Mouse (Mus musculus) kidney, embryonic 15.5 days (tissue): ENCODE data around the gene Psmc3ip. TPM values are rescaled to one million over a fixed set of nuclear protein-coding genes. Genes with fewer than 3 reads are reported as not detected.

Source experiments
- ATAC-seq: fragments of 200-750 bp; cut with Nextera tagmentation; replicated peaks from 2 replicates; pipeline ENCODE4 v1.8.0; 2017; ENCODE audit warnings: moderate TSS enrichment; ENCODE audit not compliant: low FRiP score
- H3K27ac ChIP-seq: fragments of 300-500 bp; sonication (generic); 2 replicates; pipeline ENCODE4 v1.5.1; 2015; ENCODE audit warnings: mild to moderate bottlenecking, inconsistent platforms
- H3K27me3 ChIP-seq: fragments of 300-500 bp; sonication (generic); 2 replicates; pipeline ENCODE4 v1.6.1; 2015; ENCODE audit warnings: inconsistent platforms
- H3K36me3 ChIP-seq: fragments of 300-500 bp; sonication (generic); 2 replicates; pipeline ENCODE4 v1.6.1; 2015; ENCODE audit warnings: inconsistent platforms
- H3K4me1 ChIP-seq: fragments of 300-500 bp; sonication (generic); 2 replicates; pipeline ENCODE4 v1.6.1; 2015; ENCODE audit warnings: inconsistent platforms
- H3K4me2 ChIP-seq: fragments of 300-500 bp; sonication (generic); 2 replicates; pipeline ENCODE4 v1.6.1; 2015; ENCODE audit warnings: moderate library complexity, mild to moderate bottlenecking, inconsistent platforms
- H3K4me3 ChIP-seq: fragments of 300-500 bp; sonication (generic); replicated peaks from 2 replicates; pipeline ENCODE4 v1.5.1; 2015; ENCODE audit warnings: mild to moderate bottlenecking, inconsistent platforms
- H3K9ac ChIP-seq: fragments of 300-500 bp; sonication (generic); 2 replicates; pipeline ENCODE4 v1.6.1; 2015; ENCODE audit warnings: mild to moderate bottlenecking, inconsistent platforms
- H3K9me3 ChIP-seq: fragments of 300-500 bp; sonication (generic); replicated peaks from 2 replicates; pipeline ENCODE4 v1.6.1; 2016; ENCODE audit warnings: inconsistent platforms
- WGBS: fragments of 180-500 bp; shearing (Covaris S2); methylation state at CpG from one replicate; pipeline ENCODE4 v1.1.7; 2015; ENCODE audit warnings: mixed read lengths; 5-methylcytosine and 5-hydroxymethylcytosine counted together
- polyA plus RNA-seq: library from polyadenylated mRNA; unstranded; fragments of >200 nt; fragmentation: Nextera tagmentation; extraction: Ambion mirVana; gene quantifications from 2 replicates; pipeline ENCODE4 v1.2.1, GENCODE M21; 2015

The Psmc3ip gene
- polyA plus RNA-seq, 1 experiment from 2014 or later, result 37.3 TPM

DNA sequence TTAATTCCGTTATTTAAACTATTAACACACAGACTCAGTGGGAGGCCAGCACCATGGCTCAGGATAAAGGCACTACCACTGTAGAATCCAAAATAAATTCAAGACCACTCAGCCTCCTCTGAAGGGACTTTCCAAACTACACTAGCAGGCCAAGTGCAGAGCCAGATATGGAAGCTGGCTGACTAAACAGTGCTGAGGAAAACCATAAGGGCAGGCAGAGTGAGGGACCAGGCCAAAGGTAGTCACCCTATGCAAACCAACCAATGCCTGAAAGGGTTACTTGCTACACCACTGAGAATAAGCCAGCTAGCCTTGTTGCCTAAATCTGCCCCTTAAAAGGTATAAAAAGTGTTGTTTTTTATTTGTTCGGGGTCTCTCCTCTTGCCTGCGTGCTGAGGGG is 16.9 kb upstream of the Psmc3ip start:
- no peak for ATAC-seq
- peaks cover 11% of the 10 kb centered on the region for H3K4me1 ChIP-seq
- 92% methylated on average over 3 of the region's 3 CpGs for WGBS
- H3K27ac ChIP-seq, result no peak overlapping the region
- peaks cover 10% of the 10 kb centered on the region; the same call in 1 of the 2 replicates for H3K36me3 ChIP-seq
- H3K4me2 ChIP-seq, result no peak overlapping the region
- H3K9me3 ChIP-seq, result no peaks in the 10 kb centered on the region
- H3K9ac ChIP-seq, result no peak overlapping the region
- H3K27me3 ChIP-seq, result no peaks in the 10 kb centered on the region
- no peak overlapping the region for H3K4me3 ChIP-seq

DNA sequence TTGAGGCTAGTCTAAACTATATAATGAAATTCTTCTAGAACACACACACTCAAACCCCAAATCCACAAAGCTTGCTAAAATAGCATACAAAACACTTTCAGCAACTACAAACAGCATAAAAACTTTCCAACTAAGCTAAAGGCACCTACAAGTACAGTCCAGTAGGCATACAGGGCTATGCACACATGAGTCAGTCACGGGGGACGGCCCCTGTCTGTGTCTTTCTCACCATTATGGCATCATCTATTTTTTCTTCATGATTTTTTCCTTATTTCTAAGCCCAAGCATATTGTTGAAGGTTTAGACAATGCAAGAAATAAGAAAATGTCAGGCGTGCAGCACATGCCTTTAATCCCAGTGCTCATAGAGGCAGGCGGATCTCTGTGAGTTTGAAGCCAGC is 15.9 kb upstream of the Psmc3ip start:
- Histone ChIP-seq H3K4me2 (no peak overlapping the region), H3K27me3 (no peaks in the 10 kb centered on the region), H3K4me1 (peaks cover 8% of the 10 kb centered on the region), H3K27ac (no peak overlapping the region), H3K4me3 (no peak overlapping the region), H3K9me3 (no peaks in the 10 kb centered on the region), H3K9ac (no peak overlapping the region), H3K36me3 (peaks cover 12% of the 10 kb centered on the region; the same call in 1 of the 2 replicates)
- ATAC-seq, result no peak
- 89% methylated on average over 4 of the region's 4 CpGs for WGBS

DNA sequence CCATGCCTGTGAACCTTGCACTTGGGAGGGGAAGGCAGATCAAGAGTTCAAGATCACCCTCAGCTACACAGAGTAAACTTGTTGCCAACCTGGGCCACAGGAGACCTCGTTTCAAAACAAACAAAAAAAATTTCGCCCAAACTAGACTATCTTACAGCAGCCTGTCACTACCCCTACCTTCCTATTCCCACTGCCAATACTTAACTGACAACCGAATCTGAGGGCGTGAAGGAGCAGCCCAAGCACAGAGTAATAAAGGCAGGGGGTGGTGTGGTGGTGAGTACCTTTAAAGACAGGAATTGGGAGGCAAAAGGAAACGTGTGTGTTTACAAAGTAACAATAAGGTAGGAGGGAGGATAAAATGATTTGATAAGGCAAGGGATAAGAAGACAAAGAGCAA is 15.5 kb upstream of the Psmc3ip start:
- Histone ChIP-seq H3K4me2 (no peak overlapping the region), H3K4me1 (peaks cover 3% of the 10 kb centered on the region), H3K27me3 (no peaks in the 10 kb centered on the region), H3K4me3 (no peak overlapping the region), H3K36me3 (peaks cover 16% of the 10 kb centered on the region), H3K27ac (no peak overlapping the region), H3K9ac (no peak overlapping the region), H3K9me3 (no peaks in the 10 kb centered on the region)
- 44% methylated on average over 5 of the region's 5 CpGs for WGBS
- no peak for ATAC-seq

DNA sequence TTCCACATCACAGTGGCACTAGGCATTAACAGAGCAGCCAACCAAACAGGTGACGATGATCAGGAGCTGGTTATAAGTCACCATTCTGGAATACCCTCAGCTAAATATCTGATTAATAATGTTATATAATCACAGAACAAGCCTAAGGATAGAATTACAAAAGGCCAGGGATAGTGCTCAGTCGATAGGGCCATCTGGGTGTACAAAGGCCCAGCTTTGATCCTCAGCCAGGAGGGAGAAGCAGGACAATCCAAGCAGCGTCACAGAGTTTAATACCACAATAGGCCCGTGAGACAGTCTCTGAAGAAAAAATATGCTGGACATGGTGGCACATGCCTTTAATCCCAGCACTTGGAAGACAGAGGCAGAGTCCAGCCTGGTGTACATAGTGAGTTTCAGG is 14.1 kb upstream of the Psmc3ip start:
- H3K4me1 ChIP-seq, result no peaks in the 10 kb centered on the region
- H3K27me3 ChIP-seq, result no peaks in the 10 kb centered on the region
- 76% methylated on average over 4 of the region's 4 CpGs for WGBS
- H3K4me3 ChIP-seq, result no peak overlapping the region
- H3K9ac ChIP-seq, result no peak overlapping the region
- H3K27ac ChIP-seq, result no peak overlapping the region
- H3K9me3 ChIP-seq, result no peaks in the 10 kb centered on the region
- no peak overlapping the region for H3K4me2 ChIP-seq
- H3K36me3 ChIP-seq, result peaks cover 30% of the 10 kb centered on the region
- no peak for ATAC-seq

DNA sequence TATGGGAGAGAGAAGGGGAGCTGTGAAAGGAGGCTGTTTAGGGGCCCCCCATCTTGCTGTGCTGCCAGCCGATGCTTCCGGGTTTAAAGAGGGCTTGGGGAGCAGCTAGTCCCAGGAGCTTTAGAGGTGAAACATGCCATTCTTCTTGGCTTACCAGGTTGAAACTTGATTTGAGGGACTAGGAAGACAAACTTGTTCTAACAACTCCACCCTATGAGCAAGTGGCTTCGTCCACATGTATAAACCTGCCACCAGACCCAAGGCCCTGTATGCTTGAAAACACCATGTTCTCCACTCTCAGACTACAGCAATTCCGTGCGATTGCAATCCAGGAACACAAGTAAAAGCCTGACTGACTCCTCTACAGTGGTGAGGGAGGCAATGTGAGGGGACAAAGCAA is 7.8 kb upstream of the Psmc3ip start:
- Histone ChIP-seq H3K4me2 (no peak overlapping the region), H3K27ac (no peak overlapping the region), H3K36me3 (peaks cover 90% of the 10 kb centered on the region), H3K27me3 (no peaks in the 10 kb centered on the region), H3K9me3 (no peaks in the 10 kb centered on the region), H3K9ac (no peak overlapping the region), H3K4me3 (no peak overlapping the region), H3K4me1 (no peaks in the 10 kb centered on the region)
- no peak for ATAC-seq
- 90% methylated on average over 5 of the region's 5 CpGs for WGBS

DNA sequence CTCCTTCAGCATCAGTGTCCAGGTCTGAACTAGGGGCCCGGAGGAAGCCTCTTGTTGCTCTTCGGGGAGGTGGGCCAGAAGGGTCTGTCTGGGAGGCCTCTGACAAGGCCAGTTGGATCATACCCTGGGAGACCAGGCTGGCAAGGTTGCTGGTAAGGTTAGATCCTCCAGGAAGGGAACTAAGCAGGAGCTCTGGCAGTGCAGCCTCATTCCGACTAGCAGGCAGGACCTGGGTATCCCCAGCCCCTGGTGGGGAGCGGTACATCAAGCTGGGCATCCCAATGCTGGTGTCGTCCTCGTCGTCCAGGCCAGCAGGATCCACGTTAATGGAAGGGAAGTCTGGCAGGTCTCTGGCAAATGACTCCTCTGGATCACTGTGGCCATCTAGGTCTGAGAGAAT is 3.0 kb upstream of the Psmc3ip start:
- Histone ChIP-seq H3K9me3 (no peaks in the 10 kb centered on the region), H3K4me3 (no peak overlapping the region), H3K27ac (no peak overlapping the region), H3K9ac (0 out of 2 replicates have a peak overlapping the region, but pooled peaks have one; percentile 12), H3K4me2 (no peak overlapping the region), H3K4me1 (peaks cover 17% of the 10 kb centered on the region), H3K36me3 (peaks cover 71% of the 10 kb centered on the region), H3K27me3 (no peaks in the 10 kb centered on the region)
- no peak for ATAC-seq
- WGBS, result 77% methylated on average over 8 of the region's 8 CpGs

DNA sequence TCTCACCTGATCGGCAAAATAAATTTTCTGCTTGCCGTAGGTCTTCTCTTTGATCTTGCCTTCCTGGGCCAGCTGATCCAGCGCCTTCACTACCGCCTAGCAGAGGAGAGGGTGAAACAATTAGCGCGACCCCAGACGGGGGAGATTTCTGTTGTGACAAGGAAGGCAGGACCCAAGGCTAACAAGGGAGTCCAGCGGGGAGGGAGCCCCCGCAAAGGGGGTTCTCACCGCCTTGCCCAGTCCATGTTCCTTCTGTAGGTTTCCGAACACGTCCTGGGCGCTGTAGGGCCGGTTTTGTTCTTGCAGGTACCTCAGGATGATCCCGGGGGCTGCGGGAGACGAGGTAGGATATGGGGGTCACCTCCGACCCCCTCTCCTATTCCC is 314 bp downstream of the Psmc3ip start:
- H3K4me2 ChIP-seq, result peak overlapping the region; percentile 92

DNA sequence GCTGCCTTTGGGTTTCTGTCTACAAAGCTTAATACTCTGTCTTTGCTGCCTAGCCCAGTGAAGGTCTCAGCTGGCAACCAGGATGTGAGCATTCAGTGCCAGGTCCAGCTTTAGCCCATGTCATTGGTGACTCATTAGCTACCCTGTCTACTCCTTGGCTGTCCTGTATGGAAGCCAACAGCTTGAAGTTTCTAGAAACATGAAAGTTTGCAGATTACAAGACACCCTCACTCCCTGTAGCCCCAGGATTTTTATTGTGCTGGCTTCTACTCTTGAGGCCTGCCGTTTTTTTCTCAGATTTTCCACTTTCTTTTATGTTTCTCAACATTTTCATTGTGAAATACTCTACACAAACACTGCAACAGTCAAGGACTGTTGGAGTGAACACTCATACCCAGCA is 5.3 kb downstream of the Psmc3ip start:
- WGBS, result 86% methylated on average over 1 of the region's 1 CpGs
- H3K36me3 ChIP-seq, result peaks cover 62% of the 10 kb centered on the region
- no peaks in the 10 kb centered on the region for H3K9me3 ChIP-seq
- no peak for ATAC-seq
- H3K27me3 ChIP-seq, result no peaks in the 10 kb centered on the region
- peaks cover 48% of the 10 kb centered on the region for H3K4me1 ChIP-seq
- no peak overlapping the region for H3K4me2 ChIP-seq
- no peak overlapping the region for H3K9ac ChIP-seq
- no peak overlapping the region for H3K4me3 ChIP-seq
- no peak overlapping the region for H3K27ac ChIP-seq

More for the DNA sequence above, 314 bp downstream of the Psmc3ip start:
- H3K4me1 ChIP-seq, result peaks cover 17% of the 10 kb centered on the region
- H3K27me3 ChIP-seq, result no peaks in the 10 kb centered on the region
- peak overlapping the region; percentile 70 for H3K9ac ChIP-seq
- WGBS, result under 1% methylated on average over 18 of the region's 18 CpGs
- H3K4me3 ChIP-seq, result peak overlapping the region; percentile 80
- ATAC-seq, result no peak; the same call in 1 of the 2 replicates
- H3K9me3 ChIP-seq, result no peaks in the 10 kb centered on the region
- peak overlapping the region; percentile 54; the same call in 1 of the 2 replicates for H3K27ac ChIP-seq
- peaks cover 71% of the 10 kb centered on the region for H3K36me3 ChIP-seq

DNA sequence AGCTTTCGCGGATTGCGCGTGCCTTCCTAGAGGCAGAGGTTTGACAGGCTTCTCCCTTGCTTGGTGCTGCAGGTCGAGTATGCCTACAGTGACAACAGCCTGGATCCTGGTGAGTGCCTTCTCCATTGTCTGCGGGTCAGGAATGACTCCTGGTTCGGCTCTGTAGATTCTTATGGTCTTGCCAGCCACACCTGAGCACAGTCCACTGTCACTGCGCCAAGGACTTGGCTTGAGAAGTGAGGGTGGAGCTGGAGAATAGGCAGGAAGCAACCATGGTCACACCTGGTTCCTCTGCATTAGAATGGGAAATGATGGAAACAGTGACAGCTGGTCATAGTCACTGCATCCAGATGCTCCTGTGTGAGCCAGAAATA is 7.6 kb downstream of the Psmc3ip start:
- Histone ChIP-seq H3K4me3 (peak overlapping the region; percentile 81), H3K36me3 (peaks cover 54% of the 10 kb centered on the region), H3K9me3 (no peaks in the 10 kb centered on the region), H3K27ac (peak overlapping the region; percentile 90), H3K4me2 (peak overlapping the region; percentile 91), H3K9ac (peak overlapping the region; percentile 83), H3K27me3 (no peaks in the 10 kb centered on the region), H3K4me1 (peaks cover 45% of the 10 kb centered on the region)
- no peak; the same call in 1 of the 2 replicates for ATAC-seq
- 9% methylated on average over 8 of the region's 8 CpGs for WGBS

DNA sequence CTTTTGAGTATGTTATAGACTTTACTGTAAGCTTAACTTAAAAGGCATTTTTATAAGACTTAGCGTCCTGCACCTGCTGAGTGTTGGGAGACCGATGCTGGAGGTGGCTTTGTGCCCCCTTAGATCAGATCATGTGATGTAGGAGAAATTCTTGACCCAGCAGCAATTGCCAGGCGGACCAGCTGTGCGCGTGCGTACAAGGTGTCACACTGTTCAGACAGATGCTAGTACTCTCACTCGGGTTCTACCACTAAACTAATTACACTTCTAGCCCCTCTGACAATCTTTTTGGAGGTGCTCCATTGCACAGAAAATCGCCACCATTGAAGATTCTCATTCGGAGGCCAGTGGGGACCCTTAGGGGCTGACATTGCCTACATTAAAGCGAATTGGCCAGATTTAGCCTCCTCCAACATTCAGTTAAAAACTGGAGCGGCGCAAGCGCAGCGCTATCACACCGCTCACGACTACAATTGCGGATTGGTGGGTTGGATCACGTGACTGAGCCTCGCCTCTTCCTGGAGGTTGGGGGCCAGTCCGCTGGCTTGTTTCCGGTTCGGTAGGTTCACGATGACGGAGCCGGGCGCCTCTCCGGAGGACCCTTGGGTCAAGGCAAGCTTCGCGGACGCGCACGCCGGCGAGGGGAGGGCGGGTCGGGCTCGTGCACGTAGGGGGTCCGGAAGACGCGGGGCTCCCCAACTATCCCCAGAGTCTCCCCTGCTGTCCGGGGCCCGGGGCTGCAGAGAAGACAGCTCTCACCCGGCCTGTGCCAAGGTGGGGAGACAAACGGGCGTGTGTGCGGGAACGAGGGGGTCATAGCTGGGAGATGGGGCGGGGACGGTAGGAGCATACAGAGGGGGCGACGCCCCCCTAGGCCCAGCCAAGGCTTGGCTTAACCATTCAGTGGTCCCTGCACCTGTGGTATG is 8.2 kb downstream of the Psmc3ip start, which contains the start of gene Mlx:
TSS of gene Mlx (plus strand) at position 522 of the 926 bp plus-strand sequence.
- H3K4me3 ChIP-seq, result peak within 1 kb of the TSS; percentile 81
- H3K9me3 ChIP-seq, result no peaks in the 10 kb centered on the region
- peak within 1 kb of the TSS; percentile 91 for H3K4me2 ChIP-seq
- H3K27ac ChIP-seq, result peak within 1 kb of the TSS; percentile 90
- no peaks in the 10 kb centered on the region for H3K27me3 ChIP-seq
- ATAC-seq, result peak; percentile 86
- H3K9ac ChIP-seq, result peak within 1 kb of the TSS; percentile 83
- H3K4me1 ChIP-seq, result peaks cover 45% of the 10 kb centered on the region
- 1% methylated on average over 52 of the region's 52 CpGs for WGBS
- peaks cover 47% of the 10 kb centered on the region for H3K36me3 ChIP-seq

DNA sequence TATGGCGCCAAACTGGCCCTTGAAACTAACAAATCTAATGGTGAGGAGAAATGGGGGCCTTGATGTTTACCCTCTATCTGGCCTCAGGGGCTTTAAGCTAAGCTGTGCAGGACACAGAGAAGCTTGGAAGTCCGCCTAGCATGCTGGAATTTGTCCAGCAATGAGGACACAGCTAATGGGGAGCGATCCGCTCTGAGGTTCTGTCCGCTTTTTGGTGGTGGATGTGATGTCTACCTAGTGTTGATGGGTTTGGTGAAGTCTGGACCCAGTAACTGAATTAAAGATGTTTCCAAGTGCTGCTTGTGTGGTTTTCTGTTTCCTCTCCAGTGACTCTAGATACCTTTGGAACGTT is 8.9 kb downstream of the Psmc3ip start:
- WGBS, result 80% methylated on average over 6 of the region's 6 CpGs
- Histone ChIP-seq H3K27ac (peak overlapping the region; percentile 90), H3K4me2 (peak overlapping the region; percentile 91), H3K9ac (peak overlapping the region; percentile 83; the same call in 1 of the 2 replicates), H3K9me3 (no peaks in the 10 kb centered on the region), H3K4me3 (peak overlapping the region; percentile 81), H3K27me3 (peaks cover 5% of the 10 kb centered on the region), H3K36me3 (peaks cover 40% of the 10 kb centered on the region), H3K4me1 (peaks cover 52% of the 10 kb centered on the region)
- no peak for ATAC-seq

DNA sequence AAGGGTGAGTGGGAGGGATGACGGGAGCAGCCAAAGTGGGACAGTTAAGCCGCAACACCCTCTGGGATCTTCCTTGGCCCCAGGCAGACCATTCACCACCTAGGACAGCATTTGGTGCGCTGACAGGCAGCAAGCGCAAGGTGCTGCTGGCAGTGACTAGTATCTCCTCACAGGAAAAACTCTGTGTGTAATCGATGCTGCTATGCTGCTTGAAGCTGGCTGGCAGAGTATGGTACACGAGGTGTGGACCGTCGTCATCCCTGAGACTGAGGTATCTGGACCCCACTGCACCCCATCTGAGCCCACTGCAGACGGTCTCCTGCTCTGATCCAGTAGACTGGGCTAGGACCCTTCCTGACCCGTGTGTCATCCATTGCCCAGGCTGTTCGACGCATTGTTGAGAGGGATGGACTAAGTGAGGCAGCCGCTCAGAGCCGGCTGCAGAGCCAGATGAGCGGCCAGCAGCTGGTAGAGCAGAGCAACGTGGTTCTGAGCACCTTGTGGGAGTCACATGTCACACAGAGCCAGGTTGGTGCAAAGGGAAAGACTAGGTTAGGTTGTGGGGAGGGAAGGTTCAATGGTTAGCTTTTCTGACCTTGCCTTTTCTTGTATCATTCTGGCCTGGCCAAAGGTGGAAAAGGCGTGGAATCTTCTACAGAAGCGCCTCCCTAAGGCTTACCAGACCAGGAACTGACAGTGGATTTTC is 9.5 kb downstream of the Psmc3ip start:
- H3K4me2 ChIP-seq, result no peak overlapping the region
- H3K4me1 ChIP-seq, result peaks cover 54% of the 10 kb centered on the region
- H3K27ac ChIP-seq, result peak overlapping the region; percentile 90; the same call in 1 of the 2 replicates
- H3K9ac ChIP-seq, result no peak overlapping the region
- 94% methylated on average over 18 of the region's 18 CpGs for WGBS
- H3K9me3 ChIP-seq, result no peaks in the 10 kb centered on the region
- H3K27me3 ChIP-seq, result peaks cover 10% of the 10 kb centered on the region
- no peak for ATAC-seq
- peaks cover 35% of the 10 kb centered on the region for H3K36me3 ChIP-seq
- H3K4me3 ChIP-seq, result peak overlapping the region; percentile 81; the same call in 1 of the 2 replicates
